Mouse (Mus musculus) lung, embryonic 16.5 days (tissue): Measurements from ENCODE around the gene Creb5. TPM values are rescaled to one million over a fixed set of nuclear protein-coding genes. Genes with fewer than 3 reads are reported as not detected.

Source experiments
- ATAC-seq: fragments of 200-750 bp; cut with Nextera tagmentation; 2 replicates; pipeline ENCODE4 v1.8.0; 2017; ENCODE audit warnings: low read depth, mild to moderate bottlenecking, moderate library complexity
- H3K27ac ChIP-seq: fragments of 300-500 bp; sonication (generic); 2 replicates; pipeline ENCODE4 v1.5.1; 2014; ENCODE audit warnings: mild to moderate bottlenecking, control low read depth, low read length
- H3K27me3 ChIP-seq: fragments of 300-500 bp; sonication (generic); 2 replicates; pipeline ENCODE4 v1.6.1; 2014; ENCODE audit warnings: low read depth, low read length, mixed read lengths; ENCODE audit not compliant: control insufficient read depth, insufficient read depth
- H3K36me3 ChIP-seq: fragments of 300-500 bp; sonication (generic); 2 replicates; pipeline ENCODE4 v1.6.1; 2014; ENCODE audit warnings: low read length; ENCODE audit not compliant: control insufficient read depth, insufficient read depth
- H3K4me1 ChIP-seq: fragments of 300-500 bp; sonication (generic); replicated peaks from 2 replicates; pipeline ENCODE4 v1.6.1; 2014; ENCODE audit warnings: low read length, mixed read lengths; ENCODE audit not compliant: control insufficient read depth, insufficient read depth
- H3K4me2 ChIP-seq: fragments of 300-500 bp; sonication (generic); 2 replicates; pipeline ENCODE4 v1.6.1; 2014; ENCODE audit warnings: low read depth, low read length, control low read depth
- H3K4me3 ChIP-seq: fragments of 300-500 bp; sonication (generic); 2 replicates; pipeline ENCODE4 v1.5.1; 2014; ENCODE audit warnings: mild to moderate bottlenecking, low read length, control low read depth
- H3K9ac ChIP-seq: fragments of 300-500 bp; sonication (generic); 2 replicates; pipeline ENCODE4 v1.6.1; 2014; ENCODE audit warnings: low read length, control low read depth
- H3K9me3 ChIP-seq: fragments of 300-500 bp; sonication (generic); 2 replicates; pipeline ENCODE4 v1.6.1; 2016; ENCODE audit warnings: low read length; ENCODE audit not compliant: control insufficient read depth
- WGBS: fragments of 180-500 bp; shearing (Covaris S2); extraction: QIAGEN DNeasy Blood & Tissue Kit; methylation state at CpG from one replicate; pipeline ENCODE4 v1.1.7; 2014; 5-methylcytosine and 5-hydroxymethylcytosine counted together
- polyA plus RNA-seq: library from polyadenylated mRNA; unstranded; fragments of >200 nt; fragmentation: Nextera tagmentation; extraction: Ambion mirVana; gene quantifications from 2 replicates; pipeline ENCODE4 v1.2.1, GENCODE M21; 2015

Gene Creb5
- polyA plus RNA-seq, 1 experiment from 2014 or later: 5.8 TPM

GRCm38 (mm10) chr6:53637356-53638351 is 350.6 kb downstream of the Creb5 start:
- Histone ChIP-seq H3K36me3 (no peaks in the 10 kb centered on the region), H3K4me2 (no peak overlapping the region), H3K9me3 (no peaks in the 10 kb centered on the region), H3K4me1 (no peaks in the 10 kb centered on the region), H3K4me3 (no peak overlapping the region), H3K9ac (no peak overlapping the region), H3K27ac (no peak overlapping the region), H3K27me3 (no peaks in the 10 kb centered on the region)
- ATAC-seq: no peak
- WGBS: 61% methylated on average over 13 of the region's 13 CpGs

- H3K4me2 ChIP-seq: no peak overlapping the region
- H3K36me3 ChIP-seq: no peaks in the 10 kb centered on the region
- ATAC-seq: no peak
- H3K9ac ChIP-seq: no peak overlapping the region
- no peaks in the 10 kb centered on the region for H3K4me1 ChIP-seq
- no peak overlapping the region for H3K4me3 ChIP-seq
- no peak overlapping the region for H3K27ac ChIP-seq
- H3K9me3 ChIP-seq: no peaks in the 10 kb centered on the region
- no peaks in the 10 kb centered on the region for H3K27me3 ChIP-seq
- 85% methylated on average over 30 of the region's 30 CpGs for WGBS
These were observed 354.8 kb downstream of the Creb5 start for GRCm38 (mm10) chr6:53641633-53642605.

GRCm38 (mm10) chr6:53642826-53643356 is 355.8 kb downstream of the Creb5 start:
- Histone ChIP-seq H3K36me3 (no peaks in the 10 kb centered on the region), H3K27ac (no peak overlapping the region), H3K4me2 (no peak overlapping the region), H3K4me1 (no peaks in the 10 kb centered on the region), H3K9me3 (no peaks in the 10 kb centered on the region), H3K27me3 (no peaks in the 10 kb centered on the region), H3K4me3 (no peak overlapping the region), H3K9ac (no peak overlapping the region)
- no peak for ATAC-seq
- 91% methylated on average over 7 of the region's 7 CpGs for WGBS

DNA sequence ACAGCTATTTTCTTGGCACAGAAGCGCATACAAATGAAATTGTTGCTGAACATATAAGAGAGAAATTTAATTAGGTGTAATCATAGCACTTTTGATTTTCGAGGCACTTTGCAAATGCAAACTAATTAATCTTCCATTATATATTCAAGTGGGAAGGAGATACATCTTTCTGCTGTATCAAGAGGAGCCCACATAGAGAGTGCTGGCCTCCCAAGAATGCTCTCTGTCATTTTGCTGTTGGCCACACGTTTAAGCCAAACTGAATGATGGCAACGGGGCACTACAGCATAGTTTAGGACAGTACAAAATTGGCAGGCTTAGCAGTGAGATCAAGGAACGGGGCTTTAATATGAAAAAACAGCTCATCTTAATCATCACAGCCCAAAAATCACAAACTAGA is 356.4 kb downstream of the Creb5 start:
- no peak for ATAC-seq
- H3K4me1 ChIP-seq: no peaks in the 10 kb centered on the region
- no peaks in the 10 kb centered on the region for H3K36me3 ChIP-seq
- H3K27me3 ChIP-seq: no peaks in the 10 kb centered on the region
- no peaks in the 10 kb centered on the region for H3K9me3 ChIP-seq
- H3K27ac ChIP-seq: no peak overlapping the region
- H3K9ac ChIP-seq: no peak overlapping the region
- WGBS: 55% methylated on average over 5 of the region's 5 CpGs
- H3K4me3 ChIP-seq: no peak overlapping the region
- H3K4me2 ChIP-seq: no peak overlapping the region

- Histone ChIP-seq H3K4me1 (no peaks in the 10 kb centered on the region), H3K27me3 (no peaks in the 10 kb centered on the region), H3K9ac (no peak overlapping the region), H3K9me3 (no peaks in the 10 kb centered on the region), H3K27ac (no peak overlapping the region), H3K36me3 (no peaks in the 10 kb centered on the region), H3K4me3 (no peak overlapping the region), H3K4me2 (no peak overlapping the region)
- no peak for ATAC-seq
- 66% methylated on average over 6 of the region's 6 CpGs for WGBS
These were observed 357.0 kb downstream of the Creb5 start for GRCm38 (mm10) chr6:53644056-53644455.

DNA sequence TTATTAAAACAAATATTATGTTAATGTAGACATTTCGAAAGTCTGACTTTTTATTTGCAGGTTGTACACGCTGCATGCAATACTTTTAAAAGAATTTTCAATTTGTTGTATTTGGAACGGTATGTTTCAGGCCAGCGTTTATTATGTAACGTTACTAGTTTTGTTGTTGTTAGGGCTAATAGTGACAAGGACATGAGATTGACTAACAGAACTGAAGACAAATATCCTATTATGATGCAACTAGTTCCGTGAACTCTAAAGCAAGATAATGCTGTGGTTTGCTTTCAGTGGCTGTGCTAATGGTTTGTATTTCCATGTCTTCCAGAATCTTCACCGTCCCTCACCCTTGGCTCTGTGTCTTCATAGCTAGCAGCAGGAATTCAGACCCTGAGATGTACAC is 357.9 kb downstream of the Creb5 start:
- Histone ChIP-seq H3K9me3 (no peaks in the 10 kb centered on the region), H3K27ac (no peak overlapping the region), H3K4me3 (no peak overlapping the region), H3K27me3 (no peaks in the 10 kb centered on the region), H3K9ac (no peak overlapping the region), H3K4me2 (no peak overlapping the region), H3K36me3 (no peaks in the 10 kb centered on the region), H3K4me1 (no peaks in the 10 kb centered on the region)
- 77% methylated on average over 7 of the region's 7 CpGs for WGBS
- ATAC-seq: no peak

DNA sequence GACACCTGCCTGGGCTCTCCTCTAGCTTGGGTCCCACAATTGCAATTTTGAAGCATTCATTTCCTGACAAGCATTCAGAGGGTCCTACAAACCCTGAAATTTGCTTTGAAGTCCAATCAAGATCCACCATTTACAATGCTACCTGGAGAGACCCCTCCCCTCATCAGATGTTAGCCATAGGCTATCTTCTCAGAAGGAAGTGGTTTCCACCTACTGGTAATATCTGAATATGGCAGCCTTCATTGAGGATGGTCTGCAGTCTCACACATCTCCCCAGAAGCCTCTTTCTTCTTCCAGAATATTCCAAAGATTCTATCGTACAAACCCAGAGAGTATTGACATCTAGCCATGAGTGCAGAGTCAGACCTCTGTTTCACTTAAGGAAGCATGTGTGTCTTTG is 362.7 kb downstream of the Creb5 start:
- Histone ChIP-seq H3K4me1 (peaks cover 11% of the 10 kb centered on the region), H3K9me3 (no peaks in the 10 kb centered on the region), H3K27ac (no peak overlapping the region), H3K4me3 (no peak overlapping the region), H3K27me3 (no peaks in the 10 kb centered on the region; the same call in 1 of the 2 replicates), H3K4me2 (no peak overlapping the region), H3K9ac (no peak overlapping the region), H3K36me3 (no peaks in the 10 kb centered on the region)
- no peak for ATAC-seq
- 82% methylated on average over 1 of the region's 1 CpGs for WGBS

DNA sequence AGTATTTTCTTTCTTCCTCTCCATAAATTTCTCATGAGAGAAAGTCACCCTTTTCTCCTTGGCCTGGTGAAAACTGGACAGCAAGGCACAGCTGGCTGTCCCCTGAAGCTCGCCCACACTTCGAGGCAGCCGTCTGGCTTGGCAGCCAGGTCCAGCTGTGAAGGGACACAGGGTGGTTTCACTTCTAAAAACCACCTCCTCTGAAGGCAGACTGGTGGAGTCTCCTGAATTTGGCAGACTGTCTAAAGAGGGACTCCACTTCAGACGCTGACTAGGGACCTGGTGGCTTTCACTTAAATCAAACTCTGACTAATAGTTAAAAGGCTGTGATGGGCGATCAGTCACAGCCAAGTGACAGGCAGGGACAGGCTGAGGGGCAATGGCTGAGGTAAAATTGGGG is 365.6 kb downstream of the Creb5 start:
- 52% methylated on average over 5 of the region's 5 CpGs for WGBS
- Histone ChIP-seq H3K36me3 (no peaks in the 10 kb centered on the region), H3K4me2 (no peak overlapping the region), H3K4me1 (peaks cover 15% of the 10 kb centered on the region), H3K27ac (no peak overlapping the region), H3K9me3 (no peaks in the 10 kb centered on the region), H3K4me3 (no peak overlapping the region), H3K9ac (no peak overlapping the region), H3K27me3 (no peaks in the 10 kb centered on the region; the same call in 1 of the 2 replicates)
- ATAC-seq: no peak
